26 mouse cellular contexts compared by ENCODE assay signal in genomic region chr13:8729972-8730645, GRCm38 (mm10).
DNase-seq lines count a peak whose midpoint lies in the region; ATAC-seq and TF ChIP-seq lines count a peak whose summit lies in the region.
"Had no signal": no experiment of that assay in that cellular context is flagged by ENCODE, and none has a peak within 500 bp of the region (broad histone marks: within the 10 kb centered on the region; RNA-seq: fewer than 3 reads in every experiment).

No protein-coding gene starts in this region.

- DNase-seq in hindbrain, embryonic 14.5 days (ENCODE audit: low spot score): no peak
- DNase-seq in hindbrain, embryonic 10.5 days (ENCODE audit: low spot score): no peak
- peak; percentile 22 for DNase-seq in Muller cell, postnatal 12 days (ENCODE audit: inconsistent ontology term)
- DNase-seq in forebrain, embryonic 14.5 days (ENCODE audit: low spot score): peak; percentile 39
- peak; percentile 50 for DNase-seq in midbrain, postnatal 0 days (ENCODE audit: low spot score)
- no peak for DNase-seq in thymus, postnatal 0 days (ENCODE audit: low spot score)
- no peak for DNase-seq in thymus, postnatal 36 days
- DNase-seq: adrenal gland, postnatal 25 days; cerebellum, adult 9-10 months; gastrocnemius, postnatal 14 days; heart, adult 11 months; kidney, postnatal 25 days; layer of hippocampus, postnatal 36 days; lung, postnatal 36 days; right cerebral cortex, postnatal 14 days; thymus, adult 2 months had no signal

- H3K36me3 ChIP-seq in hindbrain, embryonic 14.5 days (replicated peaks; ENCODE audit: control insufficient read depth, insufficient read depth): no peaks in the 10 kb centered on the region
- no peaks in the 10 kb centered on the region for H3K36me3 ChIP-seq in hindbrain, embryonic 10.5 days
- no peaks in the 10 kb centered on the region for H3K36me3 ChIP-seq in forebrain, embryonic 14.5 days (ENCODE audit: control insufficient read depth, insufficient read depth, low read length)
- H3K36me3 ChIP-seq in midbrain, postnatal 0 days (ENCODE audit: insufficient read depth, low read length): no peaks in the 10 kb centered on the region
- H3K36me3 ChIP-seq in intestine, embryonic 15.5 days: no peaks in the 10 kb centered on the region
- H3K36me3 ChIP-seq: embryonic facial prominence, embryonic 15.5 days; lung, embryonic 15.5 days had no signal

- H3K4me1 ChIP-seq in hindbrain, embryonic 14.5 days (replicated peaks; ENCODE audit: control insufficient read depth, insufficient read depth, low read length): peaks cover 3% of the 10 kb centered on the region; the same call in 1 of the 2 replicates
- H3K4me1 ChIP-seq in hindbrain, embryonic 10.5 days (replicated peaks): no peaks in the 10 kb centered on the region
- no peaks in the 10 kb centered on the region for H3K4me1 ChIP-seq in forebrain, embryonic 14.5 days (ENCODE audit: control insufficient read depth, insufficient read depth, low read length)
- H3K4me1 ChIP-seq in midbrain, postnatal 0 days (ENCODE audit: insufficient read depth, low read length): no peaks in the 10 kb centered on the region
- no peaks in the 10 kb centered on the region for H3K4me1 ChIP-seq in intestine, embryonic 15.5 days (replicated peaks)
- H3K4me1 ChIP-seq: embryonic facial prominence, embryonic 15.5 days; lung, embryonic 15.5 days; megakaryocyte, embryonic 14.5 days had no signal

- no peak overlapping the region for H3K27ac ChIP-seq in hindbrain, embryonic 14.5 days
- H3K27ac ChIP-seq in hindbrain, embryonic 10.5 days: no peak overlapping the region
- H3K27ac ChIP-seq in forebrain, embryonic 14.5 days (ENCODE audit: low read depth, low read length): no peak overlapping the region
- H3K27ac ChIP-seq in midbrain, postnatal 0 days (ENCODE audit: low read depth, low read length): no peak overlapping the region
- H3K27ac ChIP-seq in intestine, embryonic 15.5 days: no peak overlapping the region
- H3K27ac ChIP-seq: embryonic facial prominence, embryonic 15.5 days; layer of hippocampus, adult 2 months; liver, embryonic 14.5 days; lung, embryonic 15.5 days; stomach, postnatal 0 days had no signal

- no peak overlapping the region for H3K4me2 ChIP-seq in hindbrain, embryonic 14.5 days (replicated peaks)
- H3K4me2 ChIP-seq in forebrain, embryonic 14.5 days (ENCODE audit: low read length): no peak overlapping the region
- no peak overlapping the region for H3K4me2 ChIP-seq in midbrain, postnatal 0 days (ENCODE audit: low read depth, low read length, poor library complexity, severe bottlenecking)
- H3K4me2 ChIP-seq in intestine, embryonic 15.5 days (replicated peaks): no peak overlapping the region
- H3K4me2 ChIP-seq: embryonic facial prominence, embryonic 15.5 days; heart, embryonic 11.5 days; lung, embryonic 15.5 days had no signal

- no peaks in the 10 kb centered on the region for H3K27me3 ChIP-seq in hindbrain, embryonic 14.5 days (ENCODE audit: control insufficient read depth, insufficient read depth, low read length)
- no peaks in the 10 kb centered on the region for H3K27me3 ChIP-seq in hindbrain, embryonic 10.5 days (ENCODE audit: insufficient read depth, poor library complexity, severe bottlenecking)
- H3K27me3 ChIP-seq in forebrain, embryonic 14.5 days (replicated peaks; ENCODE audit: control insufficient read depth, insufficient read depth, low read length): no peaks in the 10 kb centered on the region
- no peaks in the 10 kb centered on the region for H3K27me3 ChIP-seq in midbrain, postnatal 0 days (ENCODE audit: insufficient read depth, low read length)
- no peaks in the 10 kb centered on the region for H3K27me3 ChIP-seq in intestine, embryonic 15.5 days (replicated peaks)
- H3K27me3 ChIP-seq: embryonic facial prominence, embryonic 15.5 days; lung, embryonic 15.5 days had no signal

- peak; percentile 65; the same call in 1 of the 2 replicates for ATAC-seq in hindbrain, embryonic 14.5 days (ENCODE audit: low FRiP score)
- ATAC-seq in forebrain, embryonic 14.5 days: no peak; the same call in 1 of the 2 replicates
- no peak; the same call in 1 of the 2 replicates for ATAC-seq in midbrain, postnatal 0 days (ENCODE audit: low FRiP score)
- no peak for ATAC-seq in intestine, embryonic 15.5 days
- ATAC-seq: CD4-positive, CD25-positive, alpha-beta regulatory T cell, adult 4 months; intestine, postnatal 0 days had no signal

- no peak for TF ChIP-seq CTCF in midbrain, postnatal 0 days (IDR thresholded peaks at IDR 0.05)

- H3K9ac ChIP-seq in hindbrain, embryonic 14.5 days: no peak overlapping the region
- no peak overlapping the region for H3K9ac ChIP-seq in forebrain, embryonic 14.5 days (ENCODE audit: low read length)
- no peak overlapping the region for H3K9ac ChIP-seq in midbrain, postnatal 0 days (replicated peaks; ENCODE audit: low read length, poor library complexity, severe bottlenecking)
- H3K9ac ChIP-seq in intestine, embryonic 15.5 days: no peak overlapping the region
- H3K9ac ChIP-seq: embryonic facial prominence, embryonic 15.5 days; liver, embryonic 14.5 days; lung, embryonic 15.5 days had no signal

- no peak overlapping the region for H3K4me3 ChIP-seq in hindbrain, embryonic 14.5 days (replicated peaks; ENCODE audit: low read length)
- no peak overlapping the region for H3K4me3 ChIP-seq in hindbrain, embryonic 10.5 days
- no peak overlapping the region for H3K4me3 ChIP-seq in forebrain, embryonic 14.5 days (ENCODE audit: low read depth, low read length)
- H3K4me3 ChIP-seq in midbrain, postnatal 0 days (ENCODE audit: low read depth, low read length): no peak overlapping the region
- no peak overlapping the region for H3K4me3 ChIP-seq in intestine, embryonic 15.5 days (replicated peaks)
- H3K4me3 ChIP-seq: embryonic facial prominence, embryonic 15.5 days; layer of hippocampus, adult 2 months; lung, embryonic 15.5 days; megakaryocyte, embryonic 14.5 days had no signal

- H3K9me3 ChIP-seq in hindbrain, embryonic 14.5 days (ENCODE audit: control insufficient read depth, low read length): no peaks in the 10 kb centered on the region
- H3K9me3 ChIP-seq in hindbrain, embryonic 10.5 days: no peaks in the 10 kb centered on the region
- no peaks in the 10 kb centered on the region for H3K9me3 ChIP-seq in forebrain, embryonic 14.5 days (replicated peaks; ENCODE audit: control insufficient read depth, low read length)
- no peaks in the 10 kb centered on the region for H3K9me3 ChIP-seq in midbrain, postnatal 0 days (ENCODE audit: low read length)
- no peaks in the 10 kb centered on the region for H3K9me3 ChIP-seq in intestine, embryonic 15.5 days
- H3K9me3 ChIP-seq: embryonic facial prominence, embryonic 15.5 days; lung, embryonic 15.5 days; megakaryocyte, embryonic 14.5 days had no signal

- WGBS in hindbrain, embryonic 14.5 days: 64% methylated on average over 10 of the region's 10 CpGs
- WGBS in hindbrain, embryonic 10.5 days: 87% methylated on average over 10 of the region's 10 CpGs
- WGBS in forebrain, embryonic 14.5 days: 30% methylated on average over 10 of the region's 10 CpGs
- WGBS in midbrain, postnatal 0 days: 64% methylated on average over 10 of the region's 10 CpGs
- 84% methylated on average over 10 of the region's 10 CpGs for WGBS in intestine, embryonic 15.5 days

Comparison
In these comparisons a context has a peak if more than half of its experiments do, and no peak if none do; other contexts are left out.
1. DNase-seq: peak in Muller cell, postnatal 12 days (single experiment), forebrain, embryonic 14.5 days (single experiment) and midbrain, postnatal 0 days (single experiment); none in hindbrain, embryonic 14.5 days (single experiment), hindbrain, embryonic 10.5 days (single experiment), thymus, postnatal 0 days (single experiment) and thymus, postnatal 36 days (0 of 2).